Mouse (Mus musculus): Measurements from ENCODE around the gene Gnat3.

Gnat3 gene

DNA sequence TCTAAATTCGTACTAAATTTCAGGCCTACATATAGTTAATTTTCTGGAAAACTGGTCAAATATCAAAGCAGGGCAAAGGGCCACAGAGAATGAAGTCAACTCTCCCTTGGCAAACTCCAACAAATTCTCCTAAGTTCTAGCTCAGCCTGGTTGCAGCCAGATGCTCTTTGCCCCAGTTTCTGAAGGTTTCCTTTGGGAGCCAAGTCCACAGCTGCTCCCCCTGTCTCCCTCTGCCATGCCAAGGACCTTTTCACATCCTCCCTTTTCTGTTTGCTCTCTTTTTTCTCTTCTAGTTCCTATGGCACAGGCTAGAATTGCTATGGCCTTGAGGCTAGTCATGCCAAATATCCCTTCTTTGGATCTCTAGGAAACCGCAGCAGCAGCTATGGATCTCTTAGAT is 43.8 kb downstream of the Gnat3 start:
- no peak for DNase-seq (ENCODE audit: low spot score in 2 of 2)

GRCm38 (mm10) chr5:18007067-18007466 is 44.7 kb downstream of the Gnat3 start:
- DNase-seq (ENCODE audit: low spot score in 2 of 2): no peak

DNA sequence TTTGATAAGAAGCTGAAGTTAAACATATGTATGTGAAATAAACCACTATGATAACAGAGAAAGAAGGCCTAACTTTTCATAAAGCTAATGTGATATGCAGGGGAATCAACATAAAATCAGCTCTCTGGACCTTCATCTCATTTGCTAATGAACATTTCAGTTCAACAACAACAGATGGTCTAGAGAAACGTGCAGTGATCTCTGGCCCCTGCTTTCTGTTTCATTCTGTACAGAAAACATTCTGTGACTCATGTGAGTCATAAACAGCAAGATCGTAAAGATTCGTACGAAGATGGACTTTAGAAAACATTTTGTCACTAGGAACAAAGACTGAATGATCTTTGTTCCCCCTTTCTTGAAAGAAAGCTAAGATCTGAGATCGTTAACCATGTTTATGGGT is 48.0 kb downstream of the Gnat3 start:
- no peak for DNase-seq (ENCODE audit: low spot score in 2 of 2)

DNA sequence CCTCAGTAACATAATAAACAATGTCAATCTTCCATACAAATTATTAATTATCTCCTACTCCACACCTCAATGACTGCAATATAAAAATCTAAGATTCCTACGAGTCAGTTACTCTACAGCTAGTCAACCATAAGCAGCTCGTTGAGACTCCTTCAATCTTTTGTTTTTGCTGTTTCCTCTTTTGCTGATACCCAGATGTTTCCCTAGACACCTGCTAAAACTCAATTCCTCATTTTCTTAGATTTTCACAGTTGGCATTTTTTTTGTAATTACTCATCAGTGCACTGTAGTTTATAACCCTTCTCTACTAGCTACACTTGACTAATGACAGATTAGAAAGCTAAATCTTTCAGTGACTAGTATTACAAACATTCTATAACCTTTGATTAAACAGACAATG is 50.8 kb downstream of the Gnat3 start:
- DNase-seq (ENCODE audit: low spot score in 2 of 2): no peak

DNA sequence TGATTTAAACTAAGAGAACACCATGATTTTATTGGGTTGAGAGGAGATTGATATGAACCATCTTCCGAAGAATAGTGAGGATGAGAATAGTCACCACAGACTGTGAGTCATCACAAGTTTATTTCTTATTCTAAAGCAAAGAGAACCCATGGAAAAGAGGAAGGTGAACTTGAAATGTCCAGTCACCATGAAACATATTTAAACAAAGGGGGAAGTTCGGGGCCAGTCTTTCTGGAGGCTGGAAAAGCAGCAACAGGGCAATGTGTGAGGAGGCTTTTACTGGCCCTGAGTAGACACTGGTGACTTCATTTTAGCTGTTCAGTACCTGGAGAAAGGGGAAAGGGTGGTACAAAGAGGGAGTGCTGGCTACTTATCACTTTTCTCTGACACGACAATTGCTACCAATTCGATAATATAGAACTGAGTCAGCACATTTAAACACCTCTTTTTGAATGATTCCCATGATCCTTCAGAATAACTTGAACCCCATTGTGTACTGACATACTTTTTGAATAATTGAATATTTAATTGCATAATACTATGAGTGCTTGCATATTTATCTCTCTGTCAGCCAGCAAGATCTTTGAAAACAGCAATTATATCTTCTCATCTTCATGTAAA is 52.0 kb downstream of the Gnat3 start:
- no peak for DNase-seq (ENCODE audit: low spot score in 2 of 2)

- DNase-seq (ENCODE audit: low spot score in 2 of 2): peak in 1 of 2 experiments; percentile 6
These were observed 61.0 kb downstream of the Gnat3 start for GRCm38 (mm10) chr5:18023347-18023746.

DNA sequence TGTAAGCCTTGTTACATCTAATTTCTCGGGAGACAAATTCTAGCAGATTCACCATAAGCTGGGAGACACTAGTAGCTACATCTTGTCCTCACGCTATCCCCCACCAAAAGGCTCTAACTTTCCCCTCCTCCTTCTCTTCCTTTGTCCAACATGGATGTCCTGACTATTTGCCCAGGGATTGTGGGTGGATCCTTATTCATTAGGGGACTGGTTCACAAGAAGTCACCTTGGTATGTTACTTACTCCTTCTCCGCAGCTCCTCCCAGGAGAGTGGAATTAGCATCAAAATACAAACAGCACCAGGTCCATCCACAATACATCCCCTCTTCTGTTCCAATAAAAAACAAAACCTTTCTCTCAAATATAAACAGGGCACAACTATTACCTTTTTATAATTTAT is 65.2 kb downstream of the Gnat3 start:
- DNase-seq (ENCODE audit: low spot score in 2 of 2): no peak

- DNase-seq (ENCODE audit: low spot score in 2 of 2): peak in 1 of 2 experiments; percentile 19
These were observed 73.7 kb downstream of the Gnat3 start for GRCm38 (mm10) chr5:18035848-18036638.

GRCm38 (mm10) chr5:18043022-18043421 is 80.7 kb downstream of the Gnat3 start:
- DNase-seq (ENCODE audit: low spot score in 2 of 2): peak; percentile 12 to 29

- peak in 1 of 2 experiments; percentile 7 for DNase-seq (ENCODE audit: low spot score in 2 of 2)
These were observed 86.5 kb downstream of the Gnat3 start for GRCm38 (mm10) chr5:18048841-18049240.

- no peak for DNase-seq (ENCODE audit: low spot score in 2 of 2)
These were observed 93.0 kb downstream of the Gnat3 start for GRCm38 (mm10) chr5:18055323-18055722.
